ENCODE assay signal across 8 mouse cellular contexts in genomic region chr4:148158436-148159348, GRCm38 (mm10). TPM values are rescaled to one million over a fixed set of nuclear protein-coding genes. Genes with fewer than 3 reads are reported as not detected.
DNase-seq lines count a peak whose midpoint lies in the region; ATAC-seq and TF ChIP-seq lines count a peak whose summit lies in the region.

No protein-coding gene starts in this region.

- peak overlapping the region; percentile 4; the same call in 1 of the 2 replicates for H3K4me3 ChIP-seq in spleen, adult 2 months (ENCODE audit: extremely low read depth, insufficient read depth, insufficient read length)
- peak overlapping the region; percentile 74 for H3K4me3 ChIP-seq in hindbrain, embryonic 13.5 days
- H3K4me3 ChIP-seq in liver, embryonic 11.5 days (ENCODE audit: low read depth, low read length), result peak overlapping the region; percentile 52

- WGBS in spleen, adult 2 months, result 75% methylated on average over 27 of the region's 27 CpGs
- WGBS in hindbrain, embryonic 13.5 days, result 21% methylated on average over 27 of the region's 27 CpGs
- WGBS in liver, embryonic 11.5 days, result 38% methylated on average over 27 of the region's 27 CpGs

- no peak overlapping the region for H3K27ac ChIP-seq in spleen, adult 2 months (ENCODE audit: insufficient read depth, low read length)
- H3K27ac ChIP-seq in hindbrain, embryonic 13.5 days, result peak overlapping the region; percentile 94
- H3K27ac ChIP-seq in liver, embryonic 11.5 days (ENCODE audit: low read depth, low read length), result no peak overlapping the region

- no peaks in the 10 kb centered on the region for H3K9me3 ChIP-seq in hindbrain, embryonic 13.5 days
- no peaks in the 10 kb centered on the region for H3K9me3 ChIP-seq in liver, embryonic 11.5 days (ENCODE audit: control insufficient read depth, low read length)

- TF ChIP-seq CTCF in spleen, adult 2 months (IDR thresholded peaks at IDR 0.05; ENCODE audit: extremely low read depth, insufficient read depth, insufficient read length, insufficient replicate concordance), result no peak

- H3K36me3 ChIP-seq in spleen, adult 2 months (ENCODE audit: control insufficient read depth, insufficient read depth, low read length), result no peaks in the 10 kb centered on the region
- peaks cover 38% of the 10 kb centered on the region for H3K36me3 ChIP-seq in hindbrain, embryonic 13.5 days
- no peaks in the 10 kb centered on the region for H3K36me3 ChIP-seq in liver, embryonic 11.5 days (ENCODE audit: control insufficient read depth, insufficient read depth, low read length)

- TF ChIP-seq POLR2A in spleen, adult 2 months (IDR thresholded peaks at IDR 0.05; ENCODE audit: low read depth, low read length), result no peak

- peak overlapping the region; percentile 89 for H3K4me2 ChIP-seq in hindbrain, embryonic 13.5 days
- peak overlapping the region; percentile 92 for H3K4me2 ChIP-seq in liver, embryonic 11.5 days

- intact Hi-C loops in gastrocnemius, postnatal 14 days (cut with DNase I; ENCODE audit: low total_unique reads), result no loop called here

- no peak for ATAC-seq in cerebellum, adult (ENCODE audit: insufficient number of reproducible peaks, low FRiP score, low TSS enrichment)
- no peak for ATAC-seq in hindbrain, embryonic 13.5 days (ENCODE audit: low FRiP score)
- ATAC-seq in liver, embryonic 11.5 days (replicated peaks; ENCODE audit: low FRiP score), result no peak

- H3K4me1 ChIP-seq in spleen, adult 2 months (ENCODE audit: control insufficient read depth, insufficient read depth, insufficient read length), result peaks cover 7% of the 10 kb centered on the region
- H3K4me1 ChIP-seq in hindbrain, embryonic 13.5 days (replicated peaks), result peaks cover 41% of the 10 kb centered on the region
- peaks cover 9% of the 10 kb centered on the region for H3K4me1 ChIP-seq in liver, embryonic 11.5 days (replicated peaks; ENCODE audit: control insufficient read depth, insufficient read depth, low read length)

- peak overlapping the region; percentile 92 for H3K9ac ChIP-seq in hindbrain, embryonic 13.5 days
- H3K9ac ChIP-seq in liver, embryonic 11.5 days (ENCODE audit: low read depth, low read length), result peak overlapping the region; percentile 62

- DNase-seq in cerebellum, adult 11 months, result peak; percentile 52
- no peak for DNase-seq in spleen, adult 2 months (ENCODE audit: low read depth in 1 of 2, low spot score in 2 of 2)
- no peak for DNase-seq in spleen, postnatal 36 days (ENCODE audit: low spot score in 2 of 2)
- no peak for DNase-seq in liver, embryonic 11.5 days (ENCODE audit: low spot score)
- peak; percentile 45 for DNase-seq in right cerebral cortex, postnatal 4 days
- no peak for DNase-seq in gastrocnemius, postnatal 14 days

- H3K27me3 ChIP-seq in spleen, adult 2 months (ENCODE audit: control insufficient read depth, insufficient read depth, low read length), result peaks cover 10% of the 10 kb centered on the region
- H3K27me3 ChIP-seq in hindbrain, embryonic 13.5 days, result peaks cover 35% of the 10 kb centered on the region
- H3K27me3 ChIP-seq in liver, embryonic 11.5 days (replicated peaks; ENCODE audit: control insufficient read depth, insufficient read depth, low read length), result peaks cover 34% of the 10 kb centered on the region

RNA-seq across cellular contexts. Expression of gene Fbxo44, which starts 1.6 kb away (rescaled TPM):
- 3.5 and 8.1 TPM in 2 replicates for polyA plus RNA-seq in spleen, adult 2 months (2012; rRNA removed)
- 91.2 and 98.2 TPM in 2 replicates for polyA plus RNA-seq in hindbrain, embryonic 13.5 days (2015; fragmentation: Nextera tagmentation; extraction: Ambion mirVana)
- 2.9 and 3.0 TPM in 2 replicates for polyA plus RNA-seq in liver, embryonic 11.5 days (2014; fragmentation: Nextera tagmentation; extraction: Ambion mirVana)
- total RNA-seq in gastrocnemius, postnatal 14 days (2021), result 1 to 10 TPM; 1.4 to 3.3 TPM

RNA-seq across cellular contexts. Expression of gene Fbxo2, which starts 1.7 kb away (rescaled TPM):
- 0.14 and 0.28 TPM in 2 replicates for polyA plus RNA-seq in spleen, adult 2 months (2012; rRNA removed)
- polyA plus RNA-seq in hindbrain, embryonic 13.5 days (2015; fragmentation: Nextera tagmentation; extraction: Ambion mirVana), result 5.3 and 7.1 TPM in 2 replicates
- 0.73 and 0.74 TPM in 2 replicates for polyA plus RNA-seq in liver, embryonic 11.5 days (2014; fragmentation: Nextera tagmentation; extraction: Ambion mirVana)
- not detected for total RNA-seq in gastrocnemius, postnatal 14 days (2021)

RNA-seq across cellular contexts. Expression of gene Fbxo6, which starts 6.8 kb away (rescaled TPM):
- 30.8 and 31.6 TPM in 2 replicates for polyA plus RNA-seq in spleen, adult 2 months (2012; rRNA removed)
- 15.7 and 16.0 TPM in 2 replicates for polyA plus RNA-seq in hindbrain, embryonic 13.5 days (2015; fragmentation: Nextera tagmentation; extraction: Ambion mirVana)
- polyA plus RNA-seq in liver, embryonic 11.5 days (2014; fragmentation: Nextera tagmentation; extraction: Ambion mirVana), result 30.6 and 34.4 TPM in 2 replicates
- total RNA-seq in gastrocnemius, postnatal 14 days (2021), result 10 to 100 TPM; 22.9 to 29.1 TPM

RNA-seq across cellular contexts. Expression of gene Draxin, which starts 28.2 kb away (rescaled TPM):
- polyA plus RNA-seq in spleen, adult 2 months (2012; rRNA removed), result 1.9 and 2.5 TPM in 2 replicates
- 17.2 and 20.9 TPM in 2 replicates for polyA plus RNA-seq in hindbrain, embryonic 13.5 days (2015; fragmentation: Nextera tagmentation; extraction: Ambion mirVana)
- polyA plus RNA-seq in liver, embryonic 11.5 days (2014; fragmentation: Nextera tagmentation; extraction: Ambion mirVana), result 0.12 and 0.31 TPM in 2 replicates
- total RNA-seq in gastrocnemius, postnatal 14 days (2021), result under 1 TPM; 0.10 to 0.13 TPM

RNA-seq across cellular contexts. Expression of gene Mad2l2, which starts 28.5 kb away (rescaled TPM):
- 21.0 and 24.7 TPM in 2 replicates for polyA plus RNA-seq in spleen, adult 2 months (2012; rRNA removed)
- 118 and 127 TPM in 2 replicates for polyA plus RNA-seq in hindbrain, embryonic 13.5 days (2015; fragmentation: Nextera tagmentation; extraction: Ambion mirVana)
- polyA plus RNA-seq in liver, embryonic 11.5 days (2014; fragmentation: Nextera tagmentation; extraction: Ambion mirVana), result 41.4 and 44.7 TPM in 2 replicates
- total RNA-seq in gastrocnemius, postnatal 14 days (2021), result 10 to 100 TPM; 11.5 to 12.9 TPM

Comparison
In these comparisons a context has a peak if more than half of its experiments do, and no peak if none do; other contexts are left out.
1. DNase-seq: peak in cerebellum, adult 11 months (single experiment) and right cerebral cortex, postnatal 4 days (single experiment); none in spleen, adult 2 months (0 of 2), spleen, postnatal 36 days (0 of 2), liver, embryonic 11.5 days (single experiment) and gastrocnemius, postnatal 14 days (single experiment).
2. H3K4me3 ChIP-seq: peak in every context shown above with its lines; median percentile 74 in hindbrain, embryonic 13.5 days; 52 in liver, embryonic 11.5 days; 4 in spleen, adult 2 months.
3. RNA of gene Fbxo44, which starts 1.6 kb away (polyA plus RNA-seq): 91.2 to 98.2 TPM in hindbrain, embryonic 13.5 days; 3.5 to 8.1 TPM in spleen, adult 2 months and 2.9 to 3.0 TPM in liver, embryonic 11.5 days; every median in the first group is over 10 times any median in the second.